Mouse (Mus musculus) spleen, adult 2 months (tissue): ENCODE data around the gene Zfp689. TPM values are rescaled to one million over a fixed set of nuclear protein-coding genes. Genes with fewer than 3 reads are reported as not detected.

Experiments
- DNase-seq, 2 experiments: peaks; one replicate each; pipeline versions ENCODE4 v3.0.0 to v3.0.0-alpha.2; 2012 to 2021; ENCODE audit warnings: low spot score in 2 of 2, low read depth in 1 of 2
- H3K27ac ChIP-seq: fragments of 200-500 bp; 2 replicates; pipeline ENCODE4 v1.5.1; 2012; ENCODE audit warnings: low read length, inconsistent platforms; ENCODE audit not compliant: insufficient read depth
- H3K27me3 ChIP-seq: fragments of 200-500 bp; 2 replicates; pipeline ENCODE4 v1.6.1; 2012; ENCODE audit warnings: mild to moderate bottlenecking, moderate library complexity, low read length, inconsistent platforms; ENCODE audit not compliant: control insufficient read depth, insufficient read depth
- H3K36me3 ChIP-seq: fragments of 200-500 bp; 2 replicates; pipeline ENCODE4 v1.6.1; 2012; ENCODE audit warnings: mild to moderate bottlenecking, low read length, inconsistent platforms; ENCODE audit not compliant: control insufficient read depth, insufficient read depth
- H3K4me1 ChIP-seq: fragments of 200-500 bp; 2 replicates; pipeline ENCODE4 v1.6.1; 2011; ENCODE audit warnings: inconsistent platforms; ENCODE audit not compliant: control insufficient read depth, insufficient read depth, insufficient read length
- H3K4me3 ChIP-seq: fragments of 200-500 bp; 2 replicates; pipeline ENCODE4 v1.5.1; 2011; ENCODE audit warnings: mild to moderate bottlenecking, inconsistent platforms; ENCODE audit not compliant: insufficient read depth, insufficient read length; ENCODE audit errors: extremely low read depth
- CTCF ChIP-seq: fragments of 200-500 bp; IDR thresholded peaks from 2 replicates; pipeline ENCODE4 v1.5.1; 2011; ENCODE audit warnings: mild to moderate bottlenecking, inconsistent platforms; ENCODE audit not compliant: insufficient read depth, insufficient read length, insufficient replicate concordance; ENCODE audit errors: extremely low read depth
- POLR2A ChIP-seq: fragments of 200-500 bp; IDR thresholded peaks from 2 replicates; pipeline ENCODE4 v1.6.1; 2011; ENCODE audit warnings: low read depth, low read length, inconsistent platforms
- WGBS: fragments of 180-500 bp; shearing (Covaris S2); methylation state at CpG from one replicate; pipeline ENCODE4 v1.1.7; 2018; 5-methylcytosine and 5-hydroxymethylcytosine counted together
- polyA plus RNA-seq: library from polyadenylated mRNA; depleted of rRNA; stranded (reverse); fragments of >200 nt; gene quantifications from 2 replicates; pipeline ENCODE4 v1.2.3, GENCODE M21; 2012; rRNA removed

Zfp689 gene
- polyA plus RNA-seq, 1 experiment = 4.1 TPM

DNA sequence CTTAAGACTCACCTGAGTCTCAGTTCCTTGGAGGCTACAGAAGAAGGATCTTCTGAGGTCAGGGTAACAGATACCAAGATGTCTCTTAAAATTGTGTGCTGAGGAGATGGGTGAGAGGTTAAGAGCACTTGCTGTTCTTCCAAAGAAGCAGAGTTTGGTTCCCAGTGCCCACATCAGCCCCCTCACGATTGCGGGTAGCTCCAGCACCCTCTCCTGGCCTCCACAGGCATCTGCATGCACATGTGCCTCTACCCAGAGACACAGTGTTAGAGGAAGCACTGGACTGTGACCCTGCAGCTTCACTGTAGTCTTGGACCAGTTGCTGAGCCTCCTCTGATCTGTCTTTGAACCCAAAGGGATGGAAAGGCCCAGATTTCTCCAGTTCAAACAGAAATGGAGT is 46.0 kb downstream of the Zfp689 start:
- Histone ChIP-seq H3K4me1 (no peaks in the 10 kb centered on the region), H3K27ac (no peak overlapping the region), H3K4me3 (no peak overlapping the region), H3K36me3 (no peaks in the 10 kb centered on the region), H3K27me3 (no peaks in the 10 kb centered on the region)
- TF ChIP-seq POLR2A (no peak), CTCF (no peak)
- no peak for DNase-seq
- WGBS = 62% methylated on average over 2 of the region's 2 CpGs

DNA sequence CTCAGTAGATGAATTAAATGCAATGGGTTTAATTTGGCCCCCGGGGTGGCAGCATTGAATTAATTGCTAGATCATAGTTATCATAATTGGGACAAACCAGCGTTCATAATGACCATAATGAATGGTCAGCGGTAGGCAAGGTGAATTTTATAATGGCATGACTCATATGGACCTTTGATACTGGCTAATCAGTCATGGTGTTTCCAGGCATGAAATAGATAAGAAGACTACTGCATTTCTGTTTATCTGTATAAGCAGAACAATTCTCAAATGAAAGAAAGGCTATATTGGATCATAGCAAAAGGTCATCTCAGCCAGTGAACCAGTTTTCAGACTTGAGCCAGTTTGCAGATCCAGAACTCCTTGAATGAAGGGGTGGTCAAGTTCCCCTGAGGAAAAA is 48.6 kb downstream of the Zfp689 start:
- WGBS = 63% methylated on average over 3 of the region's 3 CpGs
- H3K27ac ChIP-seq = no peak overlapping the region

DNA sequence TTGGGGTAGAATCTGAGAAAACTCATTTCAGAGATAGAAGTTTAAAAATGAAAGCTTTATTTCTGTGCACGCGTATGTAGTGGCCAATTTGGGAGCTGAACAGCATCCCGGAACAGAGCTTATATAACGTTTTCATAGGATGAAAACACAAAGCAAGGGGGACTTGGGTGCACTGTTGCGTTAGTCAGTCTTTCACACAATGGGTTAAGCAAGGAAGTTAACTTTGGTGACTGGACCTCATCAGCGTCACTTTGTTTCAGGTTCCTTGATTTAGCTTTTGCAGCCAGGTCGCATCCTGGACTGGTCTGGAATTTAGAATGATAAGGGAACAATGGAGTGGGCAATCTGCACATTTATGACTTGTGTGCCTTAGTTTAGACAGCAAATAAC is 55.0 kb downstream of the Zfp689 start:
- H3K4me3 ChIP-seq = peak overlapping the region; percentile 71
- WGBS = 2% methylated on average over 7 of the region's 7 CpGs
- TF ChIP-seq CTCF = no peak
- H3K4me1 ChIP-seq = peaks cover 6% of the 10 kb centered on the region; the same call in 1 of the 2 replicates
- H3K27ac ChIP-seq = peak overlapping the region; percentile 60
- DNase-seq = no peak
- 0 out of 2 replicates have a peak, but pooled peaks cover 2% of the 10 kb centered on the region for H3K36me3 ChIP-seq
- H3K27me3 ChIP-seq = no peaks in the 10 kb centered on the region

More for the DNA sequence above, 48.6 kb downstream of the Zfp689 start:
- no peak for DNase-seq
- Histone ChIP-seq H3K4me1 (no peaks in the 10 kb centered on the region), H3K36me3 (no peaks in the 10 kb centered on the region), H3K4me3 (no peak overlapping the region), H3K27me3 (no peaks in the 10 kb centered on the region)
- TF ChIP-seq POLR2A (no peak), CTCF (no peak)

DNA sequence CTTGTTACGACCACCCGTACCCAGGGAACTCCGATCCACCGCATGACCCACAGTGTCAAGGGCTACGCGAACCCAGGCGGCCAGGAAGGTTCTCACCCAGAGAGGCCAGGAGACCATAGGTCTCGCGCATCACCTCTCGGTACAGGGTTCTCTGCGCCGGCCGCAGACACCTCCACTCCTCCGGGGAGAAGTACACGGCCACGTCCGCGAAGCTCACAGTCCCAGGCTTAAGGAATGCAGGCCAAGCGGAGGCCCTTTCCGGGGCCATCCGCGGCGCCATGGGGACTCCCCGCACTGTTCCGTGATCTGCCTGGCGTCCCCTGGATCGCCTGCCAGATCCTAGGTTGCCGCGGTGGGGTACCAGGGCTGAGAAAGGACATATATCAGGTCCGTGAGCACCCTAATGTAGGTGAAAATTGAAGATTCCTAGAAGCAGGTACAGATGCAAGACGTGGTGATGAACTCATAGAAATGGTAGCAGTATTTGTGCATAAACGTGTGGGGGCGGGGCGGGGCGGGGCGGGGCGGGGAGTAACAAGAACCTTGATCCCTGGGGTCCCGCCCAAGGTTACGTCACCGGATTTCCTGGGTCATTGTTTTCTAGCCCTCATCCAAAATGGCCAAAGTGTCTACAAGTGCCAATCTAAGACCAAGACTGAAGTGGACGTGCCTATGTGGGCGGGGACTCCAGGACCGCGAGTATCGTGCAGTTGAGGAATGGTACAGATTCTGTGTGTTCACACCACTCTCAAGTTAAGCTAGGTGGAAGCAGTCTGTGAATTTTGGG is 55.6 kb downstream of the Zfp689 start, which contains the start of gene E430018J23Rik:
TSS of gene E430018J23Rik (minus strand) at position 473 of the 787 bp plus-strand sequence.
- WGBS = under 1% methylated on average over 45 of the region's 45 CpGs
- TF ChIP-seq CTCF = no peak
- TF ChIP-seq POLR2A = peak; percentile 53

DNA sequence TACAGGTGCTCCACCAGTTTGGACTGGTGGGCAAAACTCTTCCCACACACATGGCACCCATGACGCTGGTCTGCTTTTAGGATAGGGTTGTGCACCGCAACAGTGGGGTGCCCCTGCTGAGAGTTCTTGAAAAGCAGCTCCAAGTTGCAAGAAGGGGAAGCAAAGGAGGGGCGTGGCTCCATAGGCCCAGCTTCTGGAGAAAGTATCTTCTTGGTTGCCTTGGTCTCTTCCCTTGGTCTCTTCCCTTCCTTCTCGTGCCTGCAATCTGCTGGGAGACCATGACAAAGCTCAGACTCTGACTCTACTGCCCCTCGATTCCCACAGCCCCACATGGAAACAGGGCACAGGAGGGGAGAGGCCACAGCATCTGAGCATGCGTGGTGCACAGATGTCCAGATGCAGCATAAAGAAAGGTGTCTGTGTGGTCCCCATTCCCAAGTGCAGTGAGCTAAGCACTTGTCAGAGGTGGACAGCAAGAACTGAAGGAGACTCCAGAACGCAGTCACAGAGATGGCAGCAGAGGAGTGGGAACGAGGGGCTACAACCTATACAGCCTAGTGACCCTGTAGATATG is 56.6 kb downstream of the Zfp689 start:
- peaks cover 6% of the 10 kb centered on the region; the same call in 1 of the 2 replicates for H3K4me1 ChIP-seq
- H3K36me3 ChIP-seq = 0 out of 2 replicates have a peak, but pooled peaks cover 2% of the 10 kb centered on the region
- TF ChIP-seq CTCF (no peak), POLR2A (no peak)
- no peak for DNase-seq
- no peaks in the 10 kb centered on the region for H3K27me3 ChIP-seq
- no peak overlapping the region for H3K4me3 ChIP-seq
- WGBS = 78% methylated on average over 8 of the region's 8 CpGs
- no peak overlapping the region for H3K27ac ChIP-seq

More for the DNA sequence above, 55.6 kb downstream of the Zfp689 start, which contains the start of gene E430018J23Rik:
- H3K27me3 ChIP-seq = no peaks in the 10 kb centered on the region
- 0 out of 2 replicates have a peak, but pooled peaks cover 2% of the 10 kb centered on the region for H3K36me3 ChIP-seq
- peak within 1 kb of the TSS; percentile 95 for H3K27ac ChIP-seq
- H3K4me3 ChIP-seq = peak within 1 kb of the TSS; percentile 96
- H3K4me1 ChIP-seq = peaks cover 6% of the 10 kb centered on the region; the same call in 1 of the 2 replicates
- peak; percentile 93 to 97 for DNase-seq

Other genes with a start within 250 kb of the Zfp689 start
- 33.0 and 34.3 TPM in 2 replicates for gene Tbc1d10b, start 240.7 kb downstream of the Zfp689 start, polyA plus RNA-seq
- gene Mylpf, start 240.3 kb downstream of the Zfp689 start, polyA plus RNA-seq = 1.2 and 5.2 TPM in 2 replicates
- 9.2 and 12.9 TPM in 2 replicates for gene Zfp553, start 216.1 kb downstream of the Zfp689 start, polyA plus RNA-seq
- gene Sept1, start 216.0 kb downstream of the Zfp689 start, polyA plus RNA-seq = 280 and 335 TPM in 2 replicates
- gene Zfp771, start 204.9 kb downstream of the Zfp689 start, polyA plus RNA-seq = 35.6 and 68.3 TPM in 2 replicates
- 30.8 and 37.5 TPM in 2 replicates for gene Dctpp1, start 188.4 kb downstream of the Zfp689 start, polyA plus RNA-seq
- gene Sephs2, start 175.1 kb downstream of the Zfp689 start, polyA plus RNA-seq = 12.9 and 16.0 TPM in 2 replicates
- gene Itgal, start 152.9 kb downstream of the Zfp689 start, polyA plus RNA-seq = 92.1 and 105 TPM in 2 replicates
- gene Zfp768, start 103.6 kb downstream of the Zfp689 start, polyA plus RNA-seq = 7.8 and 12.1 TPM in 2 replicates
- gene Zfp747, start 73.1 kb downstream of the Zfp689 start, polyA plus RNA-seq = 7.2 and 10.0 TPM in 2 replicates
- gene 9130019O22Rik, start 62.0 kb downstream of the Zfp689 start, polyA plus RNA-seq = 3.2 and 3.7 TPM in 2 replicates
- gene E430018J23Rik, start 55.5 kb downstream of the Zfp689 start, polyA plus RNA-seq = 4.3 and 6.4 TPM in 2 replicates
- gene Zfp764, start 42.3 kb downstream of the Zfp689 start, polyA plus RNA-seq = 6.1 TPM in 2 replicates
- gene Zfp688, start 27.1 kb downstream of the Zfp689 start, polyA plus RNA-seq = 24.9 and 35.9 TPM in 2 replicates
- 76.5 and 84.4 TPM in 2 replicates for gene Prr14, start 10.5 kb upstream of the Zfp689 start, polyA plus RNA-seq
- gene Fbrs, start 30.0 kb upstream of the Zfp689 start, polyA plus RNA-seq = 56.1 and 61.0 TPM in 2 replicates
- 37.7 and 38.5 TPM in 2 replicates for gene Srcap, start 62.8 kb upstream of the Zfp689 start, polyA plus RNA-seq
- gene Gm42715, start 70.4 kb upstream of the Zfp689 start, polyA plus RNA-seq = 12.0 and 14.6 TPM in 2 replicates
- gene Tmem265, start 112.2 kb upstream of the Zfp689 start, polyA plus RNA-seq = 4.8 TPM in 2 replicates
- 79.5 and 91.4 TPM in 2 replicates for gene Phkg2, start 124.2 kb upstream of the Zfp689 start, polyA plus RNA-seq
- 1.6 and 2.2 TPM in 2 replicates for gene Ccdc189, start 139.4 kb upstream of the Zfp689 start, polyA plus RNA-seq
- 25.8 and 29.3 TPM in 2 replicates for gene Rnf40, start 139.6 kb upstream of the Zfp689 start, polyA plus RNA-seq
- 4.9 and 5.4 TPM in 2 replicates for gene Zfp629, start 166.6 kb upstream of the Zfp689 start, polyA plus RNA-seq